Mouse (Mus musculus): ENCODE measurements around the gene Pga5. TPM values are rescaled to one million over a fixed set of nuclear protein-coding genes. Genes with fewer than 3 reads are reported as not detected.

Pga5 gene
- total RNA-seq (2017): not detected in 2 replicates

DNA sequence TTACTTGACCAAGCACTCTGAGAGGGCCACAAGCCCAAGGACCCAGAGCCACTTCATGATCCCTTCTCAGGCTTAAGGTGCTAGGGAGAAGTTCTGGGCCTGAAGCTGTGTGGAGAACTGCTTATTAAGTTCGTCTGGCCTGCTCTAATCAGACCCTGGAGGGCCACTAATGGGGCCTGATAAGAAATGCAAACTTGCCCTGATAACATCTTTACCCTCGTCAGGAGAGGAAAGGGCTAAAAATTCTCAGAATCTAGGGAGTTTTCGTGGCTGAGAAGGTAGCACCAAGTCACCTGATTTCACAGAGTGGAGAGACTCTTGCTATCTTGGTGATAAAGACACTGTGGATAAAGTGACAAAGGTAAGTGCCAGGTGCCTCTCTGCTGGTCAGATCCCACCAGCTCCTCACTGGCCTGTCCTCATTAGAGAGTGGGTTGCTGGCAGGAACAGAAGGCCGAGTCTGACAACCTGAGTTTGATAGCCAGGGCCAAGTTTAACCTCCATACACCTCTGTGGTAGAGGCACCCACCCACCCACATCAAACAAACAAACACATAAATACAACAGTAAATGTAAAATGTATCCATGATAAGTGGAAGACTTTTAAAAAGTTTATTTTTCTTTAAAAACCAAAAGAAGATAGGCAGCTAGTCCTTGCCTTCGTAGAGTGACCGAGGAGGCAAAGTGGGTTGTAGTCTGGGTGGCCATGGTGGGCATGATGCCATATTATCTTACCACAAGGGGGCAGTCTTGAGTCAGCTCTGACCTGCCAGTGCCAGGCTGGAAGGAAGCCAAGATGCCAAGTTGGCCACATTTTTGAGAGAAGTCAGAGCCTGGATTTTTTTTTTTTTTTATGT lies at the start of gene Pga5:
Gene Pga5 (minus strand): TSS at position 157 of the 857 bp plus-strand sequence.
- peak; percentile 73; the same call in 1 of the 2 replicates for ATAC-seq (ENCODE audit: extremely low read depth, insufficient number of reproducible peaks, low FRiP score, poor library complexity, severe bottlenecking)

GRCm38 (mm10) chr19:10724629-10725363 lies 46.9 kb upstream of the Pga5 start:
- ATAC-seq (ENCODE audit: extremely low read depth, insufficient number of reproducible peaks, low FRiP score, poor library complexity, severe bottlenecking): no peak

- ATAC-seq (ENCODE audit: extremely low read depth, insufficient number of reproducible peaks, low FRiP score, poor library complexity, severe bottlenecking): no peak
These were observed 45.8 kb upstream of the Pga5 start for GRCm38 (mm10) chr19:10723649-10724048.

DNA sequence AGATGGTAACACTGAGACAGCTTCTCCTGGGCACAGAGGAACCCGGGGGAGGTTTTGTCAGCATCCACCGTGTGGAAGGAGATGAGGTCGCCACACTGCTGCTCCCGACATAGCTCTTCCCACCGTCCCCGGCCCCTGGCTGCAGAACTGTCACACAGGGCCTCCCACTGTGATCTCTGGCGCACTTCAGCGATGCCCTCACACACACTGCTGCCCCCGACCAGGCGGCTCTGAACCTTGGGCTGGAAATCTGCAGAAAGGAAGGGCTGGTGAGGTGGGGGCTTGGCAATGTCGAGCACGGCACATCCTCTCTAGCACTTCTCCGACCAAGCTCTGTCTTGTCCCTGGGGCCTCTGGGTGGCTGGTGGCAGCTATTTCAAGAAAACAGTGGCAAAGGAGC lies 45.2 kb upstream of the Pga5 start:
- no peak for ATAC-seq (ENCODE audit: extremely low read depth, insufficient number of reproducible peaks, low FRiP score, poor library complexity, severe bottlenecking)

DNA sequence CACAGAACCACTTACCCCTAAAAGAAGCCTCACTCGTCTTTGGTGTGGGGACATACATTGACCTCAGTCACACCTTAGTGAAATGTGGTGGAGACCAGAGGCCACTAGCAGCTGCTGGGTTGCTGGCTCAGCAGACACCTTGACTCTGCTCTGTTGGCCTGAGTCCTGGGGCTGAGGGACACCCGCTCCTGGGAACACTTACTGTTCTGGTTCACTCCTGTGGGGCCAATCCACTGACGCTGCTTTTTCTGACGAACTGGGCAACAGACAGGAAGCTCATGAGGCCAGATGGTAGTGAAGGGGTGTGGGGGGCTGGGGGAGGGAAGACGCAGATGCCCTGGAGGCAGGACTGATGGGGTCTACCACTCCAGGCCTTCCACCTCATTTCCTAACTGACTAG lies 43.2 kb upstream of the Pga5 start:
- no peak for ATAC-seq (ENCODE audit: extremely low read depth, insufficient number of reproducible peaks, low FRiP score, poor library complexity, severe bottlenecking)

GRCm38 (mm10) chr19:10720524-10720923 lies 42.7 kb upstream of the Pga5 start:
- ATAC-seq (ENCODE audit: extremely low read depth, insufficient number of reproducible peaks, low FRiP score, poor library complexity, severe bottlenecking): no peak

- no peak for ATAC-seq (ENCODE audit: extremely low read depth, insufficient number of reproducible peaks, low FRiP score, poor library complexity, severe bottlenecking)
These were observed 41.9 kb upstream of the Pga5 start for GRCm38 (mm10) chr19:10719751-10720150.

DNA sequence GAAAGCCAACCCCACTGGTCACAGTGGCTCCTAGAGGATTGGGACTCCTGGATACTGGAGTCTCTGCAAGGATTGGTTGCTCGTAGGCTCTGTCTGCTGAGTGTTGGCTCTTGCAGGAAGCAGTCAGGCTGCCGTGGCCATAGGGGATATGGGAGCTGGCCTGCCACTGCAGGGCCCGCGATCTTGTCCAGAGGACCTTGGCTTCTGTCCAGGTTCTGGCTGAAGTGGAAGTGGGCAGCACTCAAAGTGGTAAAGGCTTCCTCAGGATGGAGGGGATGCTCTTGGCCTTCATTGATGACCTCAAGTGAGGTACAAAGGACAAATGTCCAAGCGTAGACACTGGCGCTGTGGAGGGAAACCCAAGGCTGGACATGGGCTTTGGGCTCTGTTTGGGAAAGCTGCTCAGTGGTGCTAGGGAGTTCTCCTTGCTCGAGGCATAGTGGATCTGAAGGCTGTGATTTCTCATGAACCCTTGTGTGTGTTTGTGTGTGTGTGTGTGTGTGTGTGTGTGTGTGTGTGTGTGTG lies 40.4 kb upstream of the Pga5 start:
- no peak for ATAC-seq (ENCODE audit: extremely low read depth, insufficient number of reproducible peaks, low FRiP score, poor library complexity, severe bottlenecking)

- ATAC-seq (ENCODE audit: extremely low read depth, insufficient number of reproducible peaks, low FRiP score, poor library complexity, severe bottlenecking): no peak
These were observed 37.6 kb upstream of the Pga5 start for GRCm38 (mm10) chr19:10715476-10715875.

GRCm38 (mm10) chr19:10714682-10715475 lies 37.0 kb upstream of the Pga5 start:
- ATAC-seq (ENCODE audit: extremely low read depth, insufficient number of reproducible peaks, low FRiP score, poor library complexity, severe bottlenecking): peak; percentile 56

- ATAC-seq (ENCODE audit: extremely low read depth, insufficient number of reproducible peaks, low FRiP score, poor library complexity, severe bottlenecking): no peak
These were observed 36.3 kb upstream of the Pga5 start for GRCm38 (mm10) chr19:10714168-10714567.

DNA sequence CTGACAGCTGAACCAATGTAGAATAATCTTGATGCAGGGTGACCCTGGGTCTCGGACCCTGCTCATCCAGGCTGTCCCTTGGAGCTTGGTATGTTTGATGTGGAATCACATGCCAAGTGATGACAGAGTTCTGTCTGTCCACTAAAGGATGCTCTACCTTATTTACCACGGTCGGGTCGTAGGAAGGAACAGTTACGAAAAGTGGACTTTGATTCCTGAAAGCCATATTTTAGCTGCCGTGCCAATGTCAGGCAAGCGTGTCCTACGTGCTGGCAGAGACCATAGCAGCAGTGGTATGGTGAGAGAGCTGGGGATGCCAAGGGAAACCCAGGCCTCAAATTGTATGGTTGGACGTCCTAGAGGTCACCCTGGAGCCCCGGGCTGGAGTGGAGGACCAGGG lies 35.7 kb upstream of the Pga5 start:
- no peak for ATAC-seq (ENCODE audit: extremely low read depth, insufficient number of reproducible peaks, low FRiP score, poor library complexity, severe bottlenecking)

DNA sequence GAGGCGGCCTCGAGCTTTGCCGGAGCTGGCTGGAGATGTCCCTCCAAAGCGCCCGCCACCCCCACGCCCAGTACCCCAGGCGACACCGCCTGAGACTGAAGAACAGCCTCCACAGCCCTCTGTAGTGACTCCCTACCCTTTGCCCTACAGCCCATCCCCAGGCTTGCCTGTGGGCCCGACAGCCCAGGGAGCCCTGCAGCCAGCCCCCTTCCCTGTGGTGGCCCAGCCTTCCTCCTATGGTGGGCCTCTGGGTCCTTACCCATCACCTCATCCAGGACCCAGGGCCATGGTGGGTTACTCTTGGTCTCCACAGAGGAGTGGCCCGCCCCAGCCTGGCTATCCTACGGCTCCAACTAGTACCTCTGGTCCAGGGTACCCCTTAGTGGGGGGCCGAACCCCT lies 34.8 kb upstream of the Pga5 start:
- no peak for ATAC-seq (ENCODE audit: extremely low read depth, insufficient number of reproducible peaks, low FRiP score, poor library complexity, severe bottlenecking)

DNA sequence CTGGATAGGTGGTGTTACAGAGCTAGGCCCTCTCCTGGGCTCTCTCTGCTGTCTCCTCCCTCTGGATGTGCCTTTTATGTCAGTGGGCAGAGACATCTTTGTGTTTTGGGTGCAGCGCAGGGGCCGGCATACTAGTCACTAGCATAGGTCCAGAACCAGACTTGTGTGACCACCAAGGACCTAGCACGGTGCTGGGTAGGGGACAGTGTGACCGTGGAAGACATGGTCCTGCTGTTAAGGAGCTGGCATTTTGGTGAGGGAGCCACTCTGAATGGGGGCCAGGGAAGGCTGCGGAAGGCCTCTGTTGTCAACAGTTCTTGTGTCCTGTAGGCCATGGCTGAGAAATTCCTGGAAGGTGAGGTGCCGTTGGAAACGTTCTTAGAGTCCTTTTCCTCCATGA lies 34.3 kb upstream of the Pga5 start:
- ATAC-seq (ENCODE audit: extremely low read depth, insufficient number of reproducible peaks, low FRiP score, poor library complexity, severe bottlenecking): no peak

DNA sequence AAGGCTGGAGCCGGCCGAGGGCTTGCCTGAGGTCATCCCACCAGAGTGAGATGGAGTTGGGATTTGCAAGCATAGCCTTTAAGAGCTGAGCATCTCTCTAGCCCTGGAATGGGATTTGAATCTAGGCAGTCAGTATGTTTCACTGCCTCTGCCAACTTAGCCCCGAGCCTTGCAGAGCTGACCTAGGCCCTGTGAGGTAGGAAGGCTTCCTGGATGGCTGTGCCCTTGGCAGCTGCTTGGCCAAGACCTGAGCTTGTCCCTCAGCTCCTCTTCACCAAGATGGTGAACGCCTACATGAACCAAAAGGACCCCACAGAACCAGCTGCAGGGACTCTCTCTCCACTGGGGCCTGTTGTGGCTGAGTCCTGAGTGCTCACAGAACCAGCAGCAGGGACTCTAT lies 32.9 kb upstream of the Pga5 start:
- no peak for ATAC-seq (ENCODE audit: extremely low read depth, insufficient number of reproducible peaks, low FRiP score, poor library complexity, severe bottlenecking)

DNA sequence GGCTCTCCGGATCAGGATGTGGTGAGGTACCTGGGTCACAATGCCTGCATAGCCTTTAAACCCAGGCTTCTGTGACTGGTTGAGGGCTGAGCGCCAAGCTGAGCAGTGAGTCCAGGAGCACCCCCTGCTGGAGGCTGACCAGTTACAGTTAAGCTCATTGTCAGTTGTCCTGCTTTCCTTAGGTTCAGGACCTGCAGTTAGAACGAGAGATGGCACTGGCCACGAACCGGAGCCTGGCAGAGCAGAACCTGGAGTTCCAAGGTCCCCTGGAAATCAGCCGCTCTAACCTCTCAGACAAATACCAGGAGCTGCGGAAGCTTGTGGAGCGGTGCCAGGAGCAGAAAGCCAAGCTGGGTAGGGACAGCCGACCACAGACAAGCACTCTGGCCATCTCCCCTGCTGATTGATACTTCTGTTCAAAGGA lies 32.2 kb upstream of the Pga5 start:
- peak; percentile 23; the same call in 1 of the 2 replicates for ATAC-seq (ENCODE audit: extremely low read depth, insufficient number of reproducible peaks, low FRiP score, poor library complexity, severe bottlenecking)

DNA sequence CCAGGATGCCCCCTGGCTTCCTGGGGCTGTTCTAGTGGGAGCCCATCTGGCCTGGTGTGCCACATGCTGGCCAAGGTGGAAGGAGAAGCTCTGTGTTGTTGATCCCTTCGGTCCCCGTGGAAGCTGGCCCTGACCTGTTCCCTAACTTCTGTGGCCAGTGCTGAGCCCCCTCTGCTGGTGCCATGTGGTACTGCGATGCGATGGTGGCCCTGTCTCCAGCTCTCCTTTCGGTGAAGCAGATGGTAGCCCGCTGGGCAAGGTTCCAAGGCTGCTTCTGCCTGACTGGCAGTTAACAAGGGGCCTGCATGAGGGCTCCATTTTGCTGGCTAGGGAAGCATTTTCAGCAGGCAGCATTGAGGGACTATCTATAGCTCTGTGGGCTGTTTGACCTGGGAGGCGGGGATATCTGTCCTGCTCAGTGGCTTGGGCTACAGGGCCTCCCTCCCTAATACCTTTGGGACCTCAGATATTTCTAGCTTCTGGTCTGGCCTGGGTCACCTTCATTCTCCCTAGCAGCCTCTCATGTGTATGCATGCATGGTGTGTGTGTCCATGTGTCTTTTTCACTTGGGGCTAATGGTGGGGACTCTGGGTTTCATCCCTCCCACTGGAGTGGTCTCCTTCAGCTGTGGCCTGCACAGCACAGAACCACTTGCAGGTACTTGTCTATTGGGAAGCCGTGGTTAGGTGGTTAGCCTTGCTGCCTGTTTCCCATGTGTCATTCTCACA lies 31.7 kb upstream of the Pga5 start:
- ATAC-seq (ENCODE audit: extremely low read depth, insufficient number of reproducible peaks, low FRiP score, poor library complexity, severe bottlenecking): peak; percentile 68

- no peak for ATAC-seq (ENCODE audit: extremely low read depth, insufficient number of reproducible peaks, low FRiP score, poor library complexity, severe bottlenecking)
These were observed 31.0 kb upstream of the Pga5 start for GRCm38 (mm10) chr19:10708900-10709299.

DNA sequence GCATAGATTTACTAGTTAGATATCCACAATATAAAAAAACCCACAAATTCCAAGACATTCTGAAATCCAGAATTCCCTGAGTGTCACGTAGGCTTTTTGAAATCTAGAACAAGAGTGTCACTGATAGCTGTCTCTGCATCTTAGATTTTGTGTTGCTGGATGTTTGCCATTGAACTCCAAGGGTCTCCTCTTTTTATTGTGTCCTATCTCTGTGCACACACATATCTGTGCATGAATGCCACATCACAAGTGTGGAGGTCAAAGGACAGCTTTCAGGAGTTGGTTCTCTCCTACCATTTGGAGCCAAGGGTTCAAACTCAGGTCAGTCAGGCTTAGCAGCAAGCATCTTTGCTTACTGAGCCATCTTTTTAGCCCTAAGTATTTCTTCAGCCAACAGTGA lies 30.0 kb upstream of the Pga5 start:
- no peak for ATAC-seq (ENCODE audit: extremely low read depth, insufficient number of reproducible peaks, low FRiP score, poor library complexity, severe bottlenecking)
